Mouse (Mus musculus): Measurements from ENCODE around the gene Zfp42.

Zfp42 gene

DNA sequence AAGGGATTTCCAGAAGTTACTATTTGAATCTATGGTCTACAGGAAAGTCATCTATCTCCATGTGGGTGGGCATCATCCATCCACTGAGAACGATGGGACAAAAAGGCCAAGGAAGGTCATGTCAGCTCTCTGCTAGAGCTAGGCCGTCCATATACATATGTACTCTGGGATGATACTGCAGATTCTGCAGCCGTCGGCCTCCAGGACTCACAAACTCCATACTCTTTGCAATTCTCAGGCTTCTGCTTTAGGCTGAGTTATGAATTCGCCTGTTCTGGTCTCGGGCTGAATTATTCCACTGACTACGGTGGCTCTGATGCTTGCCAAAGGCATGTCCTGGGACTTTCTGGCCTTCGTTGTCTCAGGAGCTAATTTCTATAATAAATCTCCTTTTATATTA is 58.1 kb downstream of the Zfp42 start:
- no peak for DNase-seq
